Comparison of ENCODE assay signal across 8 mouse cellular contexts in genomic region chr2:117312441-117312895, GRCm38 (mm10). TPM values are rescaled to one million over a fixed set of nuclear protein-coding genes. Genes with fewer than 3 reads are reported as not detected.
DNase-seq lines count a peak whose midpoint lies in the region; ATAC-seq and TF ChIP-seq lines count a peak whose summit lies in the region.

No protein-coding gene starts in this region.

- WGBS in kidney, postnatal 0 days = 74% methylated on average over 7 of the region's 7 CpGs
- WGBS in heart, embryonic 11.5 days (ENCODE audit: insufficient replicate concordance) = 70% methylated on average over 7 of the region's 7 CpGs
- WGBS in heart, adult 2 months = 53% methylated on average over 7 of the region's 7 CpGs

- H3K9ac ChIP-seq in kidney, postnatal 0 days (ENCODE audit: low read depth, low read length) = no peak overlapping the region
- H3K9ac ChIP-seq in heart, embryonic 11.5 days (ENCODE audit: low read depth, low read length) = no peak overlapping the region
- H3K9ac ChIP-seq in heart, adult 2 months (ENCODE audit: low read depth, low read length) = no peak overlapping the region

- intact Hi-C loops in heart, adult 2 months (cut with DNase I) = no loop called here

- H3K4me1 ChIP-seq in kidney, postnatal 0 days (replicated peaks; ENCODE audit: insufficient read depth, low read length) = no peaks in the 10 kb centered on the region
- peaks cover 18% of the 10 kb centered on the region for H3K4me1 ChIP-seq in cortical plate, adult 2 months (ENCODE audit: control insufficient read depth, insufficient read depth, low read length)
- no peaks in the 10 kb centered on the region for H3K4me1 ChIP-seq in heart, embryonic 11.5 days (ENCODE audit: control insufficient read depth, insufficient read depth, low read length)
- no peaks in the 10 kb centered on the region for H3K4me1 ChIP-seq in heart, adult 2 months (ENCODE audit: control insufficient read depth, insufficient read depth, low read length)

- no peaks in the 10 kb centered on the region for H3K79me2 ChIP-seq in heart, adult 2 months (replicated peaks; ENCODE audit: control insufficient read depth, insufficient read depth, low read length)

- no peak overlapping the region for H3K27ac ChIP-seq in kidney, postnatal 0 days
- H3K27ac ChIP-seq in cortical plate, adult 2 months (ENCODE audit: insufficient read depth, low read length) = peak overlapping the region; percentile 82; the same call in 1 of the 2 replicates
- H3K27ac ChIP-seq in heart, embryonic 11.5 days (ENCODE audit: low read depth, low read length) = no peak overlapping the region
- no peak overlapping the region for H3K27ac ChIP-seq in heart, adult 2 months

- no peaks in the 10 kb centered on the region for H3K27me3 ChIP-seq in kidney, postnatal 0 days (ENCODE audit: insufficient read depth, low read length)
- H3K27me3 ChIP-seq in heart, embryonic 11.5 days (ENCODE audit: control insufficient read depth, insufficient read depth, low read length) = no peaks in the 10 kb centered on the region
- no peaks in the 10 kb centered on the region for H3K27me3 ChIP-seq in heart, adult 2 months (ENCODE audit: control insufficient read depth, insufficient read depth, low read length)

- TF ChIP-seq EP300 in heart, adult 2 months (IDR thresholded peaks at IDR 0.05; ENCODE audit: insufficient read depth, low read depth, low read length) = no peak

- no peaks in the 10 kb centered on the region for H3K36me3 ChIP-seq in kidney, postnatal 0 days (ENCODE audit: insufficient read depth, low read length)
- no peaks in the 10 kb centered on the region for H3K36me3 ChIP-seq in heart, embryonic 11.5 days (ENCODE audit: control insufficient read depth, insufficient read depth, low read length)
- no peaks in the 10 kb centered on the region for H3K36me3 ChIP-seq in heart, adult 2 months (ENCODE audit: control insufficient read depth, insufficient read depth, low read length)

- TF ChIP-seq CTCF in kidney, postnatal 0 days (IDR thresholded peaks at IDR 0.05; ENCODE audit: low read depth) = no peak
- TF ChIP-seq CTCF in cortical plate, adult 2 months (IDR thresholded peaks at IDR 0.05; ENCODE audit: extremely low read depth, insufficient read depth, low read length) = no peak
- TF ChIP-seq CTCF in heart, adult 2 months (IDR thresholded peaks at IDR 0.05) = no peak

- peak; percentile 26 for DNase-seq in kidney, postnatal 0 days (ENCODE audit: low spot score)
- no peak for DNase-seq in kidney, adult 11 months
- peak; percentile 5 for DNase-seq in 3T3-L1 (ENCODE audit: low read depth, low spot score)
- DNase-seq in layer of hippocampus, adult 9-11 months = peak; percentile 47
- DNase-seq in gastrocnemius, postnatal 4 days (ENCODE audit: low spot score in 2 of 2) = no peak
- DNase-seq in heart, adult 2 months = no peak

- TF ChIP-seq POLR2A in cortical plate, adult 2 months (IDR thresholded peaks at IDR 0.05; ENCODE audit: extremely low read depth, insufficient read depth, low read length) = no peak
- no peak for TF ChIP-seq POLR2A in heart, adult 2 months (IDR thresholded peaks at IDR 0.05; ENCODE audit: insufficient read depth, low read depth, low read length)

- H3K4me2 ChIP-seq in kidney, postnatal 0 days (ENCODE audit: low read length) = no peak overlapping the region
- H3K4me2 ChIP-seq in heart, embryonic 11.5 days = no peak overlapping the region

- ATAC-seq in kidney, postnatal 0 days (replicated peaks; ENCODE audit: low FRiP score, low read depth) = no peak
- no peak for ATAC-seq in heart, embryonic 11.5 days (replicated peaks; ENCODE audit: insufficient number of reproducible peaks, low FRiP score, low TSS enrichment)

- H3K4me3 ChIP-seq in kidney, postnatal 0 days (replicated peaks; ENCODE audit: low read depth, low read length) = no peak overlapping the region
- no peak overlapping the region for H3K4me3 ChIP-seq in cortical plate, adult 2 months (ENCODE audit: insufficient read depth, low read length)
- no peak overlapping the region for H3K4me3 ChIP-seq in heart, embryonic 11.5 days (ENCODE audit: low read depth, low read length)
- no peak overlapping the region for H3K4me3 ChIP-seq in heart, adult 2 months

- H3K9me3 ChIP-seq in kidney, postnatal 0 days (replicated peaks; ENCODE audit: low read length) = no peaks in the 10 kb centered on the region
- H3K9me3 ChIP-seq in heart, embryonic 11.5 days (replicated peaks; ENCODE audit: control insufficient read depth, low read length) = no peaks in the 10 kb centered on the region

RNA-seq across cellular contexts. Expression of gene Rasgrp1, which starts 30.3 kb away (rescaled TPM):
- polyA plus RNA-seq in kidney, postnatal 0 days (2015; fragmentation: Nextera tagmentation; extraction: Ambion mirVana) = 0.46 and 0.70 TPM in 2 replicates
- 194 and 204 TPM in 2 replicates for polyA plus RNA-seq in cortical plate, adult 2 months (2012; rRNA removed)
- 0.13 and 0.28 TPM in 2 replicates for polyA plus RNA-seq in heart, embryonic 11.5 days (2014; fragmentation: Nextera tagmentation; extraction: Ambion mirVana)
- total RNA-seq in gastrocnemius, postnatal 4 days (2021) = under 1 TPM; 0.61 to 0.73 TPM
- total RNA-seq in heart, adult 2 months (2021) = under 1 TPM; 0.34 to 0.43 TPM
- polyA plus RNA-seq in heart, adult 2 months (2012; rRNA removed) = 0.62 and 0.67 TPM in 2 replicates

Comparison
In these comparisons a context has a peak if more than half of its experiments do, and no peak if none do; other contexts are left out.
1. DNase-seq: peak in kidney, postnatal 0 days (single experiment), 3T3-L1 (single experiment) and layer of hippocampus, adult 9-11 months (single experiment); none in kidney, adult 11 months (single experiment), gastrocnemius, postnatal 4 days (0 of 2) and heart, adult 2 months (0 of 2).
2. RNA of gene Rasgrp1, which starts 30.3 kb away (polyA plus RNA-seq): 194 to 204 TPM in cortical plate, adult 2 months; 0.62 to 0.67 TPM in heart, adult 2 months, 0.46 to 0.70 TPM in kidney, postnatal 0 days and 0.13 to 0.28 TPM in heart, embryonic 11.5 days; every median in the first group is over 100 times any median in the second.